Mouse (Mus musculus): Measurements from ENCODE around the gene Derl3. TPM values are rescaled to one million over a fixed set of nuclear protein-coding genes. Genes with fewer than 3 reads are reported as not detected.

The Derl3 gene
- polyA plus RNA-seq, 1 experiment from 2014 or later: 2.6 TPM

GRCm38 (mm10) chr10:75853452-75853851, 39.8 kb upstream of the Derl3 start:
- H3K4me3 ChIP-seq (ENCODE audit: low read depth, low read length): no peak overlapping the region
- H3K4me2 ChIP-seq (ENCODE audit: low read length): no peak overlapping the region
- H3K9me3 ChIP-seq (ENCODE audit: control insufficient read depth, low read length): no peaks in the 10 kb centered on the region
- WGBS: 34% methylated on average over 10 of the region's 10 CpGs
- no peaks in the 10 kb centered on the region for H3K27me3 ChIP-seq (replicated peaks; ENCODE audit: control insufficient read depth, insufficient read depth, low read length)
- H3K36me3 ChIP-seq (ENCODE audit: control insufficient read depth, insufficient read depth, low read length): peaks cover 18% of the 10 kb centered on the region
- peaks cover 15% of the 10 kb centered on the region for H3K4me1 ChIP-seq (replicated peaks; ENCODE audit: control insufficient read depth, insufficient read depth, low read length)
- DNase-seq (ENCODE audit: low spot score): peak; percentile 88
- ATAC-seq (replicated peaks; ENCODE audit: low FRiP score, low TSS enrichment, low read depth): 0 out of 2 replicates have a peak, but pooled peaks have one; percentile 18
- no peak overlapping the region for H3K27ac ChIP-seq (ENCODE audit: low read depth)
- no peak overlapping the region for H3K9ac ChIP-seq (ENCODE audit: low read length)

GRCm38 (mm10) chr10:75854096-75854495, 39.1 kb upstream of the Derl3 start:
- Histone ChIP-seq H3K27ac (ENCODE audit: low read depth) (no peak overlapping the region), H3K4me3 (ENCODE audit: low read depth, low read length) (no peak overlapping the region), H3K36me3 (ENCODE audit: control insufficient read depth, insufficient read depth, low read length) (peaks cover 20% of the 10 kb centered on the region), H3K4me1 (replicated peaks; ENCODE audit: control insufficient read depth, insufficient read depth, low read length) (peaks cover 21% of the 10 kb centered on the region), H3K4me2 (ENCODE audit: low read length) (no peak overlapping the region), H3K27me3 (replicated peaks; ENCODE audit: control insufficient read depth, insufficient read depth, low read length) (no peaks in the 10 kb centered on the region), H3K9me3 (ENCODE audit: control insufficient read depth, low read length) (no peaks in the 10 kb centered on the region), H3K9ac (ENCODE audit: low read length) (no peak overlapping the region)
- DNase-seq (ENCODE audit: low spot score) (no peak), ATAC-seq (replicated peaks; ENCODE audit: low FRiP score, low TSS enrichment, low read depth) (0 out of 2 replicates have a peak, but pooled peaks have one; percentile 1)
- WGBS: 55% methylated on average over 5 of the region's 5 CpGs

- no peak overlapping the region for H3K4me3 ChIP-seq (ENCODE audit: low read depth, low read length)
- H3K9ac ChIP-seq (ENCODE audit: low read length): no peak overlapping the region
- H3K27me3 ChIP-seq (replicated peaks; ENCODE audit: control insufficient read depth, insufficient read depth, low read length): no peaks in the 10 kb centered on the region
- H3K9me3 ChIP-seq (ENCODE audit: control insufficient read depth, low read length): no peaks in the 10 kb centered on the region
- H3K27ac ChIP-seq (ENCODE audit: low read depth): no peak overlapping the region
- peaks cover 20% of the 10 kb centered on the region for H3K36me3 ChIP-seq (ENCODE audit: control insufficient read depth, insufficient read depth, low read length)
- H3K4me2 ChIP-seq (ENCODE audit: low read length): no peak overlapping the region
- WGBS: 84% methylated on average over 6 of the region's 6 CpGs
- no peak for DNase-seq (ENCODE audit: low spot score)
- peaks cover 21% of the 10 kb centered on the region for H3K4me1 ChIP-seq (replicated peaks; ENCODE audit: control insufficient read depth, insufficient read depth, low read length)
- no peak for ATAC-seq (replicated peaks; ENCODE audit: low FRiP score, low TSS enrichment, low read depth)
Observed at GRCm38 (mm10) chr10:75854791-75855190, 38.4 kb upstream of the Derl3 start.

- H3K9ac ChIP-seq (ENCODE audit: low read length): no peak overlapping the region
- peaks cover 20% of the 10 kb centered on the region for H3K36me3 ChIP-seq (ENCODE audit: control insufficient read depth, insufficient read depth, low read length)
- no peak overlapping the region for H3K27ac ChIP-seq (ENCODE audit: low read depth)
- WGBS: 88% methylated on average over 15 of the region's 15 CpGs
- no peak overlapping the region for H3K4me3 ChIP-seq (ENCODE audit: low read depth, low read length)
- H3K27me3 ChIP-seq (replicated peaks; ENCODE audit: control insufficient read depth, insufficient read depth, low read length): no peaks in the 10 kb centered on the region
- no peak overlapping the region for H3K4me2 ChIP-seq (ENCODE audit: low read length)
- H3K9me3 ChIP-seq (ENCODE audit: control insufficient read depth, low read length): no peaks in the 10 kb centered on the region
- ATAC-seq (replicated peaks; ENCODE audit: low FRiP score, low TSS enrichment, low read depth): no peak
- DNase-seq (ENCODE audit: low spot score): no peak
- H3K4me1 ChIP-seq (replicated peaks; ENCODE audit: control insufficient read depth, insufficient read depth, low read length): peaks cover 23% of the 10 kb centered on the region
Observed at GRCm38 (mm10) chr10:75855416-75855981, 37.7 kb upstream of the Derl3 start.

GRCm38 (mm10) chr10:75856155-75856907, 36.9 kb upstream of the Derl3 start:
- no peak for DNase-seq (ENCODE audit: low spot score)
- H3K4me1 ChIP-seq (replicated peaks; ENCODE audit: control insufficient read depth, insufficient read depth, low read length): peaks cover 24% of the 10 kb centered on the region
- ATAC-seq (replicated peaks; ENCODE audit: low FRiP score, low TSS enrichment, low read depth): no peak
- H3K4me3 ChIP-seq (ENCODE audit: low read depth, low read length): no peak overlapping the region
- H3K9me3 ChIP-seq (ENCODE audit: control insufficient read depth, low read length): no peaks in the 10 kb centered on the region
- no peak overlapping the region for H3K9ac ChIP-seq (ENCODE audit: low read length)
- WGBS: 74% methylated on average over 11 of the region's 11 CpGs
- no peaks in the 10 kb centered on the region for H3K27me3 ChIP-seq (replicated peaks; ENCODE audit: control insufficient read depth, insufficient read depth, low read length)
- no peak overlapping the region for H3K4me2 ChIP-seq (ENCODE audit: low read length)
- peaks cover 20% of the 10 kb centered on the region for H3K36me3 ChIP-seq (ENCODE audit: control insufficient read depth, insufficient read depth, low read length)
- H3K27ac ChIP-seq (ENCODE audit: low read depth): no peak overlapping the region

GRCm38 (mm10) chr10:75856976-75857375, 36.2 kb upstream of the Derl3 start:
- WGBS: 71% methylated on average over 3 of the region's 3 CpGs
- H3K4me1 ChIP-seq (replicated peaks; ENCODE audit: control insufficient read depth, insufficient read depth, low read length): peaks cover 17% of the 10 kb centered on the region
- no peaks in the 10 kb centered on the region for H3K9me3 ChIP-seq (ENCODE audit: control insufficient read depth, low read length)
- H3K27me3 ChIP-seq (replicated peaks; ENCODE audit: control insufficient read depth, insufficient read depth, low read length): no peaks in the 10 kb centered on the region
- no peak overlapping the region for H3K4me3 ChIP-seq (ENCODE audit: low read depth, low read length)
- H3K36me3 ChIP-seq (ENCODE audit: control insufficient read depth, insufficient read depth, low read length): peaks cover 20% of the 10 kb centered on the region
- no peak for DNase-seq (ENCODE audit: low spot score)
- no peak for ATAC-seq (replicated peaks; ENCODE audit: low FRiP score, low TSS enrichment, low read depth)
- H3K9ac ChIP-seq (ENCODE audit: low read length): no peak overlapping the region
- H3K4me2 ChIP-seq (ENCODE audit: low read length): no peak overlapping the region
- no peak overlapping the region for H3K27ac ChIP-seq (ENCODE audit: low read depth)

GRCm38 (mm10) chr10:75857598-75857997, 35.6 kb upstream of the Derl3 start:
- H3K9me3 ChIP-seq (ENCODE audit: control insufficient read depth, low read length): no peaks in the 10 kb centered on the region
- no peak overlapping the region for H3K9ac ChIP-seq (ENCODE audit: low read length)
- H3K27ac ChIP-seq (ENCODE audit: low read depth): no peak overlapping the region
- no peak overlapping the region for H3K4me2 ChIP-seq (ENCODE audit: low read length)
- no peak for ATAC-seq (replicated peaks; ENCODE audit: low FRiP score, low TSS enrichment, low read depth)
- no peaks in the 10 kb centered on the region for H3K27me3 ChIP-seq (replicated peaks; ENCODE audit: control insufficient read depth, insufficient read depth, low read length)
- peaks cover 20% of the 10 kb centered on the region for H3K36me3 ChIP-seq (ENCODE audit: control insufficient read depth, insufficient read depth, low read length)
- 88% methylated on average over 4 of the region's 4 CpGs for WGBS
- no peak overlapping the region for H3K4me3 ChIP-seq (ENCODE audit: low read depth, low read length)
- peaks cover 17% of the 10 kb centered on the region for H3K4me1 ChIP-seq (replicated peaks; ENCODE audit: control insufficient read depth, insufficient read depth, low read length)
- no peak for DNase-seq (ENCODE audit: low spot score)

- Histone ChIP-seq H3K27ac (ENCODE audit: low read depth) (peak overlapping the region; percentile 96), H3K4me1 (replicated peaks; ENCODE audit: control insufficient read depth, insufficient read depth, low read length) (peaks cover 17% of the 10 kb centered on the region), H3K36me3 (ENCODE audit: control insufficient read depth, insufficient read depth, low read length) (peaks cover 20% of the 10 kb centered on the region), H3K9ac (ENCODE audit: low read length) (peak overlapping the region; percentile 94), H3K4me3 (ENCODE audit: low read depth, low read length) (peak overlapping the region; percentile 65), H3K27me3 (replicated peaks; ENCODE audit: control insufficient read depth, insufficient read depth, low read length) (no peaks in the 10 kb centered on the region), H3K9me3 (ENCODE audit: control insufficient read depth, low read length) (no peaks in the 10 kb centered on the region), H3K4me2 (ENCODE audit: low read length) (peak overlapping the region; percentile 88)
- ATAC-seq (replicated peaks; ENCODE audit: low FRiP score, low TSS enrichment, low read depth) (peak; percentile 67), DNase-seq (ENCODE audit: low spot score) (peak; percentile 81)
- WGBS: 1% methylated on average over 27 of the region's 27 CpGs
Observed at GRCm38 (mm10) chr10:75859107-75859746, 34.0 kb upstream of the Derl3 start.

Measured in intestine, embryonic 14.5 days (tissue).